Mouse (Mus musculus) cerebellum, postnatal 25 days (tissue): ENCODE measurements around the gene Stub1.
"Not testable (repeated sequence)": the region's sequence is repeated elsewhere in the genome, so short reads cannot be mapped to it uniquely, and the experiment has no call there.

Experiments used
- DNase-seq, 2 experiments: peaks; one replicate each; pipeline ENCODE4 v3.0.0; 2021; ENCODE audit warnings: mixed read lengths in 2 of 2

Stub1 gene

GRCm38 (mm10) chr17:25823452-25823851 is 9.8 kb downstream of the Stub1 start, which contains the start of gene Wdr24:
Gene Wdr24, plus strand, starts transcription at chr17:25823627.
- peak; percentile 77 to 83 for DNase-seq

- peak in 1 of 2 experiments; percentile 30 for DNase-seq
Measured at GRCm38 (mm10) chr17:25818851-25819780, 14.1 kb downstream of the Stub1 start.

GRCm38 (mm10) chr17:25817662-25818061 is 15.5 kb downstream of the Stub1 start:
- peak in 1 of 2 experiments; percentile 11 for DNase-seq

GRCm38 (mm10) chr17:25813471-25813870 is 19.7 kb downstream of the Stub1 start:
- peak; percentile 76 to 80 for DNase-seq

- DNase-seq, result no peak
Measured at GRCm38 (mm10) chr17:25810890-25811289, 22.3 kb downstream of the Stub1 start.

- peak; percentile 81 to 84 for DNase-seq
Measured at GRCm38 (mm10) chr17:25809606-25810340, 23.4 kb downstream of the Stub1 start.

GRCm38 (mm10) chr17:25808789-25809605 is 24.2 kb downstream of the Stub1 start, which contains the start of gene Fbxl16:
Gene Fbxl16, plus strand, starts transcription at chr17:25809085.
- peak; percentile 97 to 98 for DNase-seq

- no peak for DNase-seq
Measured at GRCm38 (mm10) chr17:25808028-25808427, 25.2 kb downstream of the Stub1 start.

- not testable (repeated sequence) for DNase-seq
Measured at GRCm38 (mm10) chr17:25807452-25807851, 25.8 kb downstream of the Stub1 start.

- no peak for DNase-seq
Measured at GRCm38 (mm10) chr17:25806507-25806906, 26.7 kb downstream of the Stub1 start.

- DNase-seq, result peak in 1 of 2 experiments; percentile 59
Measured at GRCm38 (mm10) chr17:25802825-25803517, 30.2 kb downstream of the Stub1 start.

GRCm38 (mm10) chr17:25801029-25801428 is 32.2 kb downstream of the Stub1 start:
- DNase-seq, result peak; percentile 71 to 79

- peak; percentile 67 to 82 for DNase-seq
Measured at GRCm38 (mm10) chr17:25796951-25797369, 36.2 kb downstream of the Stub1 start, which contains the start of gene Metrn. Gene Metrn, minus strand, starts transcription at chr17:25797136.

GRCm38 (mm10) chr17:25796211-25796771 is 36.9 kb downstream of the Stub1 start:
- peak; percentile 19 to 53 for DNase-seq

GRCm38 (mm10) chr17:25795609-25796092 is 37.6 kb downstream of the Stub1 start, which contains the start of gene AC134908.4:
Gene AC134908.4, minus strand, starts transcription at chr17:25795659.
- peak; percentile 22 to 50 for DNase-seq

- DNase-seq, result no peak
Measured at GRCm38 (mm10) chr17:25794998-25795397, 38.2 kb downstream of the Stub1 start.

GRCm38 (mm10) chr17:25794197-25794596 is 39.0 kb downstream of the Stub1 start:
- DNase-seq, result peak in 1 of 2 experiments; percentile 45

- peak in 1 of 2 experiments; percentile 73 for DNase-seq
Measured at GRCm38 (mm10) chr17:25792615-25793014, 40.6 kb downstream of the Stub1 start, which contains the start of gene Fam173a. Gene Fam173a, minus strand, starts transcription at chr17:25792901.

GRCm38 (mm10) chr17:25791843-25792527 is 41.2 kb downstream of the Stub1 start:
- DNase-seq, result peak; percentile 90 to 91

GRCm38 (mm10) chr17:25791320-25791842 is 41.8 kb downstream of the Stub1 start:
- DNase-seq, result peak in 1 of 2 experiments; percentile 33
